Mouse (Mus musculus) layer of hippocampus, postnatal 36 days (tissue): ENCODE results near the gene Mettl11b. TPM values are rescaled to one million over a fixed set of nuclear protein-coding genes. Genes with fewer than 3 reads are reported as not detected.
A peak's percentile ranks its signal among the peaks of the same experiment; 100 is the strongest.
"Not testable (repeated sequence)": the region's sequence is repeated elsewhere in the genome, so short reads cannot be mapped to it uniquely, and the experiment has no call there.

Source experiments
- DNase-seq, 2 experiments: peaks; one replicate each; pipeline ENCODE4 v3.0.0; 2022
- total RNA-seq, 2 experiments: library from RNA; stranded (reverse); gene quantifications; 2 replicates each; pipeline ENCODE4 v1.2.3; 2021

The Mettl11b gene
- 1 to 10 TPM; 4.0 to 6.7 TPM for total RNA-seq

- peak in 1 of 2 experiments; percentile 4 for DNase-seq
These were observed at the start of gene Mettl11b for GRCm38 (mm10) chr1:163725106-163725759. TSS of gene Mettl11b (minus strand) at chr1:163725232.

DNA sequence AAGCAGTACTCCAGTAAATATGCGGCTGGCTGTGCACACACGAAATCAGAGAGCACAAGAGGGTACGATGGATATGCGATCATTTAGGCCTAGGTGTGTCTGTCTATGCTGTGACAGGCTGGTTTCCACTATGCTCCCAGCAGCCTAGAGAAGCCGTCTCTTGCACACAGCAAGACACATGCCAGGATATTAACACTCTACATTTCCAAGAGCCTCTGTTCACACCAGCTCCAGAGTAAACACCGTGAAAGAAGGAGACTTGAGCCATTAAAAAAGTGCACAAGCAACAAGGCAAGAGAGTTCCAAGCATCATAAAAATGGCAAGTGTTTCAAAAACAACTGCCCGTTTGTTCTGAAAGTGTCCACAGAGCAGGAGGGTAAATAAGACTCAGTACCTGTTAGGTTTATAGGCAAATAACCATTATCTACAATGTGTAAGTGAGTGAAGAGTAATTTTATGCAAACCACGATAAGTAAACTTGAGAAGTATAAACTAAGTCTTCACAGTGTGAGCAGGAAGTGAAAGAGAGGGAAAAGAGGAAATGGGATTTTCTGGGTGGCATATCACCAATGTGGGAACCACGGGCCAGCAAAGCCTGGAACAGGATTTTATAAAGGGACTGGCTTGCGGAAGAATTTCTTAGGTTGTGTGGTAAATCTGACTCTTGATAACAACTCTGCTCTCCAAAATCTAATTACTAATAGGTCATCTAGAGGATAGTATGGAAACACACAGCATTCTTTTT lies 32.6 kb upstream of the Mettl11b start:
- DNase-seq = no peak

DNA sequence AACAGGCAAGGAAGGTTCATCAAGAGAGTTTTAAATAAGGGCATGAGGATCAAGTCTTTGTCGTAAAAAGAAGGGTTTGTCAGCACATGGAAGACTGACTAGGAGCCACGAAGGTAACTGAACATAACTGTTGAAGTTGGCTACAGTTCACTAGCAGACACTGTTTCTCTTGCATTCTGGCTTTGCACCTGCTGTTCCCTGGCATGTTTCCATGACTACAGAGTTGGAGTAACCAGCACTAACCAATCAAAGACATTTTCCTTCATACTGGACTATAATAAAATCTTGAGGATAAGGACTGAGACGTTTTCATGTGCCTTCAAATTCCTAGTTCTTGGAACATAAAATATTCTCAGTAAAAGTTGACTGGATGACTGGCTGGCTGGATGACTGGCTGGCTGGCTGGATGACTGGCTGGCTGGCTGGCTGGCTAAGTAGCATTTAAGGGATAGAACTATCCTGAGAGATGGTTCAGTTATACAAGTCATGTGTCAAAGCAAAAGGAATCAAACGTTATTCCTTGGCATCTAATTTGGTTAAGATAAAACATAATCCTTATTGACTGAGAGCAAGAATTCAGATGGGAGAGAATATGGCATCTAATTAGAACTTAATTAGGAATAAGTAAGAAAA lies 26.4 kb upstream of the Mettl11b start:
- DNase-seq = no peak

DNA sequence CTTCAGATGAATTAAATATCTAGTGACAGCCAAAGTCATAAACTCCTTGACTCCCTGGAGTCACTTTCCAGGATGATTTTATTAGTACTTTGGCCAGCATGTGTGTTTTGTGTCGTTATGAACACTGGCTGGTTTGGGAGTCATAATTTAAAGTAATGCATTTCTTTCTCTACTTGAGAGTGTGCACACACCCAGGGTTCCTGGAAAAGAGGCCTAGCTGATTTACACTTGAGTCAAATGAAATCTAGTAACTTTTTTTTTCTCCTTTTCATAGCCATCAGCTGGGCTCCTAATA lies 12.2 kb upstream of the Mettl11b start:
- DNase-seq = no peak

GRCm38 (mm10) chr1:163736441-163737238 lies 11.6 kb upstream of the Mettl11b start:
- DNase-seq = no peak

GRCm38 (mm10) chr1:163731166-163731565 lies 6.1 kb upstream of the Mettl11b start:
- not testable (repeated sequence) for DNase-seq

- DNase-seq = no peak
These were observed 1.1 kb downstream of the Mettl11b start for GRCm38 (mm10) chr1:163723913-163724312.

- DNase-seq = no peak
These were observed 16.4 kb downstream of the Mettl11b start for GRCm38 (mm10) chr1:163708618-163709017.

- no peak for DNase-seq
These were observed 24.5 kb downstream of the Mettl11b start for GRCm38 (mm10) chr1:163700571-163700970.

DNA sequence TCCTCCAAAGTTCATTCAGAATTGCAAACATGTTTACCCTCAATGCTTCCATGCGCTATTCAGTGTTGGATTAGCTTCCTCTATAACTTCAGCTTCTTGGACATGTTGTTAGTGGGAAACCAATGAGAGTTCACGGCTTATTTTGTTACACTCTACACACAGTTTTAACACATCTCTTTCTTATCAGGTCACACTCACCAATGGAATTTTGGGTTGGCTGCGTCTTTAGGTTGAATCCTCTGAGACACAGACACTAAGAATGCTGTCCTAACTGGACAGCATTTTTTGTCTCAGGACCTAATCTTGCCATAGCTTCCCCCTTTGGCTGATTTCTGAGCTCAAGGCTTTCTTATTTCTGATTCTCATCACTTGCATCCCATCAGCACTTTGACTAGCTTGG lies 25.3 kb downstream of the Mettl11b start:
- no peak for DNase-seq

DNA sequence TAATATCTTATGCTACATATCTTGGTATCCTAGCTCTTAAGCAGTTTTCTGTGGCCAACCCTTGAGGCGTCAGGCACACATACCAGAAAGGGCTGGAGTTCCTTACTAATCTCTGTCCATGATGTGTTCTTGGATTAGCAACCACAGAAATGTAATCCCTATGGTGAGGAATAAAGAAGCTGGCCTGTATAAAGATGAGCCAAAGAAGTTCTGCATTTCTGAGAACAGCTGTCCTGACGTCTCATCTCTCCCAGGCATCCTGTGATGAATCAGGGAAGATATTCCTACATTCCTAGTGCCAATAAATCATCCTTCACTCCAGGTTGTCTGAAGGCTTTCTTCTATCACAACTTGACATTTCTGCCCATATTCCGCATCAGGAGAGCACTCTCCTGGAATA lies 33.2 kb downstream of the Mettl11b start:
- DNase-seq = no peak

DNA sequence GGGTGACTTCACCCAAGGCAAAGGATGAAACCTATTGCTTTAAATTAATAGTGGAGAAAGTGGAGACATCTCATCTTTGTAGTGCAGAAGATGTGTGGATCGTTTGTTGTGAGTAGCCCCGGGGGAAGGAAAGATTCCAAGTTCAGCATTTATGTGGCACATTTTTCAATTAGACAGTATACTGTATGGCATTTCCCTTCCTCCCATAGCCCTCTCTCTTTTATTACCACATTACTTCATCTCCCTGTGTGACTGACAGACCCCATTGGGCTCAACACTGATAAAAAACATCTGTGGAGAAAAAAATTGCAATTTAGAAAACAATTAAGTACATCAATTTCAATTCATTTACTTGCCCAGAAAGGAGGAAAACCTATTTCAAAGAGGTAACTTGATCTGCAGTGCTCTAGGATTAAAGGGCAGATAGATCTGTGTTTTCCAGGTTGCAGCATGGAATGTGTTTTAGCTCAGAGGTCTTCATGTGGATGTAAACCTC lies 42.0 kb downstream of the Mettl11b start:
- DNase-seq = no peak

DNA sequence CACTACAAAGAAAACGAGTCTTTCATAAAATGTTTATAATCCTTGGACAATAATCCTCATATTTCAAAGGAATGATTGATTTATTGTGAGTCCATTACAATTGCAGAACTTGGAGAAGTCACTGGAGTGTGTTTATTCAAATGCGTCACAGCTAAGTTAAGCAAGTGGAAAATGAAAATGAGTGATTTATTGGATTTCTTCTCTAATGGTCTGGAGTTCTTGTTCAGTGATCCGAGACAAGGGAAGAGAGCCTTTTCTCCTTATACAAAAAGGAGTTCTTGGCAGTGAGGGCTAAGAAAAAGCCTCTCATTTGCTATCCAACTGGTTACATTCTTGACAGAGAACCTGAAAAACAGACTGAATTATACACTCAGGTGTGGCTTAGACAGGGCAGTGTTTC lies 42.9 kb downstream of the Mettl11b start:
- no peak for DNase-seq

DNA sequence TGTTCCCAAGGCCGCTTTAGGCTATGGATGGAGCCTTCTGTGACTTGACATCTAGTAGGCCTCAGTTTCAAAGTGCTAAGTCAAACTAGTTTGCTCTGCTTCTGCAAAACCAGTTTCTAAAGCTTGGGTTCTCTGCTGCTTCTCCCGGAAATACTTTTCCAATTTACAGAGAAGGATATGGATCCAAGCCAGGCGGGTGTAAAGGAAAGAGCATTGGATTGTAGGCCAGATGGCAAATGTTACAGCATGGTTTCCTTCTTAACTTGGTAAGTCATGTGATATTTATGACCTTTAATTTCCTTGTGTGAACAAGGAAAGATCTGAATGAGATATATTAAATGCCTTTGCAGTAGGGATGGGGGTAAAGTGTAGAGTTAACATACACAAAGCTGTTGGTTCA lies 52.2 kb downstream of the Mettl11b start:
- no peak for DNase-seq

GRCm38 (mm10) chr1:163671326-163671725 lies 53.7 kb downstream of the Mettl11b start:
- no peak for DNase-seq

DNA sequence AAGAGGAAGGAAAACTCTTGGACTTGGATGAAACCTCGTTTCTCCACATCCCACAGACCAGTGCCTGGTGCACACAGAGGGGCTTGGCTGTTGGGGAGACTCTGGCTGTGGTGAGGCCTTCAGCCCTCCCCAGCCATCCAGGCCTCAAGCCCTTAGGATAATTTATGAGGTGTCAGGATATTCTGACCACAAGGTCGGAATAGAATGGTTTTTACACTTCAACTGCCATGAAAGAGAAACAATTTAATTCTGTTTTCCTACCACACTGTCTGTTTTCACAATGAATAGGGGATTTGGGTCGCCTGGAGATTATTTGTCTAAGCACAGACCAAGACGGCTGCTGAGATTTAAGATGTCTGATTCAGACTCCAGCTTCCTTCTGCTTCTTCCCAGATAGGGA lies 54.3 kb downstream of the Mettl11b start:
- no peak for DNase-seq

GRCm38 (mm10) chr1:163669936-163670335 lies 55.1 kb downstream of the Mettl11b start:
- DNase-seq = no peak

DNA sequence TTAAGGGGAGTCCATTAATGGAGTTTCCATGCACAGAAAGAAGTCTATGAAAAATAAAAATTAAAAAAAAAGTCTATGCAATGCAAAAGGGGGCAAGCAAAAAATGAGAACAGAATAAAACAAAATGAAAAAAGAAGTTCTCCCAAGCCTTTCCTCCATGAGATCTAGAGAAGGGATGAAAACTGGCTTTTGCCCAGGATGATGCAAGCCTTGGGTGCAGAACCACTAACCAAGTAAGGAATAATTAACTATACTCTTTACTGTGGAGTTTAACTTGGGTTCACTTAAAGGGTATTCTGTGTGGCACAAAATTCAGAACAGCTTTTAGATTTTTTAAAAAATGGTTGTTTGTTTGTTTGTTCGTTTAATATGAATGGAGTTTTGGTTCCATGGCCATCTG lies 62.6 kb downstream of the Mettl11b start:
- DNase-seq = no peak

DNA sequence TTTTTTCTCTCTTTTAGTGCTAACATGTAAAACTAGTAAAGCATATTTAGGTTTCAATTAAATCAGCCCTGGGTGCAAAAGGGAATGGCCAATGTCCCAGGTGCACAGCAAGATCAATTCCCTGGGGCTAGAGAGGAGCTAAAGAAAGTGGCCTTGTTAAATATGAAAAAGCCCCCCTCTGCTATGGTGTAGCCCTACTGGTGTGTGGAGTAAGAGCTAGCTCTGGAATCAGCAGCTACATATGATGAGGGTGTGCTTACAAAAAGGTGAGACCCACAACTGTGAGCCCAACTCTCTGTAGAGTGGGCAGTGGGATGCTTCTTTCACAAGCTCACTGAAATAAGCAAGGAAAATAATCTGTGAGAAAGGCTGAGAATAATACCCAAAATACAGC lies 66.5 kb downstream of the Mettl11b start:
- no peak for DNase-seq

GRCm38 (mm10) chr1:163657766-163658534 lies 67.1 kb downstream of the Mettl11b start:
- no peak for DNase-seq

DNA sequence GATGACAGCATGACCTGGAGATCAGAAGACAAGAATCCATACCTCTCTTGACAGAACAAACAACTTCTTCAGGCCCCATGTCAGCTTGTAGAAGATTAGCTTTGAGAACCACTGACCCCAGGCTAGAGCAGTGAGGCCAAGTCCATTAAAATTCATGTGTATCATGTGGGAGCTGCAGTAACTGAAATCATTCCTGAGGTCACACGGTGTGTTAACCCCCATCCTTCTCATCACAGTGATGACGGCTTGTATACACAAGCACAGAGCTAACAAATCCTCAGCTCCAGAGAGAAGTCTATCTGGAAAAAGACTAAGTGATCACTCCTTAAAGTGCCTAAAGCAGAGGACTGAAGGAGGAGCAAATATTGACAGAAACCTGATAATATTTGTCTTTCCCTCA lies 68.0 kb downstream of the Mettl11b start:
- DNase-seq = no peak

DNA sequence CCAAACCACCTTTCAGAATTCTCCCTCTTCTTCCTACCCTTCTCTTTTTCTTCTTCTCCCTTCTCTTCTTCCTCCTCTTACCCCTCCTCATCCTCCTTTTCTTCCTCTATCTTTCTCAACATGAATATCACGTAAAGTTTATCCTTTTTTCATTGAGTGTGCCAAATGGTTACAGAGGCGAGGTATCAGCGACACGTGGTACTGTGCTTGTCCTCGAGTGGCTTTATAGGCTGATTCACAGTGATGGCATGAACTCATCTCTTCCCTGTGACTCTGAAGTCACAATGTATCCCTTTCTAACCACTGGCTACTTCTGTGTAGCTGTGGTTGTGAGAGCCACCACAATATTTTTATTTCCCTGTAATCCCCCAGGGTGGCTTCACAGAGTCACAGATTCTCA lies 68.6 kb downstream of the Mettl11b start:
- no peak for DNase-seq
